Mouse (Mus musculus): ENCODE results near the gene Rab10.

DNA sequence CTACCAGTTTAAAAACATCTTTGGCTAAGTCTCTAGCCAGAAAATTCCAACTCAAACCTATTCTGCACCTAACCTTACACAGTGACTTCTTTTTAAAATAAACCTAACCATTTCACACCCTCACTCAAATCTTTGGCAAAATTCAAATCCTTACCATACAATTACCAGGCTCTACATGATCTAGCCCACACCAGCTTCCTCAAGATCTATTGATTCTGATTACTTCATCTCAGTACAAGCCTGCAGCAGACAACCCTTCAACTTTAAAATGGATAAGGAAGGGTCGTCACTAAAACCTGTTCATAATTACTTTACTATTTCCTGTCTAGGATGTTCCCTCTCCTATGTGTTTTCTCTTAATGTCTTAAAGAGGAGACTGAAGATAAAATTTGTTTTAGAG is 23.9 kb downstream of the Rab10 start:
- TF ChIP-seq CTCF (IDR thresholded peaks at IDR 0.05; ENCODE audit: low read depth, low read length) (no peak), POLR2A (IDR thresholded peaks at IDR 0.05; ENCODE audit: insufficient read depth, low read length) (no peak), EP300 (IDR thresholded peaks at IDR 0.05; ENCODE audit: insufficient read depth, low read depth, low read length) (no peak)
